ENCODE assay signal across 8 mouse cellular contexts in genomic region chr2:158130391-158130986, GRCm38 (mm10). TPM values are rescaled to one million over a fixed set of nuclear protein-coding genes. Genes with fewer than 3 reads are reported as not detected.
A peak's percentile ranks its signal among the peaks of the same experiment; 100 is the strongest.
DNase-seq lines count a peak whose midpoint lies in the region; ATAC-seq and TF ChIP-seq lines count a peak whose summit lies in the region.

No protein-coding gene starts in this region.

- peak; percentile 41 to 63 for DNase-seq in cerebellum, adult 2 months
- DNase-seq in heart, adult 2 months = peak; percentile 82 to 83
- DNase-seq in mesoderm, embryonic 11.5 days (ENCODE audit: low read depth, low spot score) = peak; percentile 77

- peak overlapping the region; percentile 6; the same call in 1 of the 2 replicates for H3K9ac ChIP-seq in heart, adult 2 months (ENCODE audit: low read depth, low read length)
- H3K9ac ChIP-seq in kidney, embryonic 16.5 days (replicated peaks; ENCODE audit: low read length) = peak overlapping the region; percentile 13; the same call in 1 of the 2 replicates

- peaks cover 89% of the 10 kb centered on the region for H3K27me3 ChIP-seq in megakaryocyte, embryonic 14.5 days (replicated peaks)
- no peaks in the 10 kb centered on the region for H3K27me3 ChIP-seq in cerebellum, adult 2 months (ENCODE audit: control insufficient read depth, insufficient read depth, low read length)
- no peaks in the 10 kb centered on the region for H3K27me3 ChIP-seq in heart, adult 2 months (ENCODE audit: control insufficient read depth, insufficient read depth, low read length)
- no peaks in the 10 kb centered on the region for H3K27me3 ChIP-seq in kidney, embryonic 16.5 days (ENCODE audit: insufficient read depth, low read length)

- intact Hi-C loops in heart, adult 2 months (cut with DNase I) = no loop called here

- peaks cover 7% of the 10 kb centered on the region for H3K9me3 ChIP-seq in megakaryocyte, embryonic 14.5 days
- H3K9me3 ChIP-seq in kidney, embryonic 16.5 days (ENCODE audit: low read length) = no peaks in the 10 kb centered on the region

- H3K4me1 ChIP-seq in megakaryocyte, embryonic 14.5 days = peaks cover 42% of the 10 kb centered on the region
- H3K4me1 ChIP-seq in cerebellum, adult 2 months (ENCODE audit: control insufficient read depth, insufficient read depth, low read length) = peaks cover 21% of the 10 kb centered on the region
- H3K4me1 ChIP-seq in heart, adult 2 months (ENCODE audit: control insufficient read depth, insufficient read depth, low read length) = peaks cover 43% of the 10 kb centered on the region
- peaks cover 18% of the 10 kb centered on the region for H3K4me1 ChIP-seq in kidney, embryonic 16.5 days (ENCODE audit: insufficient read depth, low read length)

- H3K4me3 ChIP-seq in megakaryocyte, embryonic 14.5 days (replicated peaks) = peak overlapping the region; percentile 16
- H3K4me3 ChIP-seq in cerebellum, adult 2 months (replicated peaks; ENCODE audit: insufficient read depth, low read depth, low read length) = no peak overlapping the region
- no peak overlapping the region for H3K4me3 ChIP-seq in heart, adult 2 months
- no peak overlapping the region for H3K4me3 ChIP-seq in kidney, embryonic 16.5 days (ENCODE audit: low read length)

- WGBS in cerebellum, adult 2 months = 33% methylated on average over 5 of the region's 5 CpGs
- 31% methylated on average over 5 of the region's 5 CpGs for WGBS in heart, adult 2 months
- 41% methylated on average over 5 of the region's 5 CpGs for WGBS in kidney, embryonic 16.5 days

- H3K27ac ChIP-seq in cerebellum, adult 2 months (ENCODE audit: insufficient read depth, low read length) = no peak overlapping the region
- H3K27ac ChIP-seq in heart, adult 2 months = peak overlapping the region; percentile 73
- H3K27ac ChIP-seq in kidney, embryonic 16.5 days (ENCODE audit: low read length) = peak overlapping the region; percentile 57; the same call in 1 of the 2 replicates

- no peaks in the 10 kb centered on the region for H3K79me2 ChIP-seq in heart, adult 2 months (replicated peaks; ENCODE audit: control insufficient read depth, insufficient read depth, low read length)

- ATAC-seq in megakaryocyte, adult 5-6 weeks (ENCODE audit: poor library complexity, severe bottlenecking) = no peak
- peak; percentile 50; the same call in 1 of the 2 replicates for ATAC-seq in kidney, embryonic 16.5 days (ENCODE audit: low FRiP score, low TSS enrichment)
- ATAC-seq in frontal cortex, adult (ENCODE audit: low TSS enrichment) = no peak
- no peak for ATAC-seq in erythroblast, adult 5-6 weeks (replicated peaks; ENCODE audit: low FRiP score, poor library complexity, severe bottlenecking)

- no peak overlapping the region for H3K4me2 ChIP-seq in kidney, embryonic 16.5 days (replicated peaks; ENCODE audit: low read depth, low read length)

- no peak for TF ChIP-seq POLR2A in cerebellum, adult 2 months (IDR thresholded peaks at IDR 0.05; ENCODE audit: borderline replicate concordance, insufficient read depth, low read length)
- no peak; the same call in 1 of the 2 replicates for TF ChIP-seq POLR2A in heart, adult 2 months (IDR thresholded peaks at IDR 0.05; ENCODE audit: insufficient read depth, low read depth, low read length)

- peaks cover 8% of the 10 kb centered on the region for H3K36me3 ChIP-seq in megakaryocyte, embryonic 14.5 days (replicated peaks; ENCODE audit: low read length)
- H3K36me3 ChIP-seq in heart, adult 2 months (ENCODE audit: control insufficient read depth, insufficient read depth, low read length) = peaks cover 45% of the 10 kb centered on the region
- 0 out of 2 replicates have a peak, but pooled peaks cover 5% of the 10 kb centered on the region for H3K36me3 ChIP-seq in kidney, embryonic 16.5 days (ENCODE audit: insufficient read depth, low read length)

- no peak for TF ChIP-seq CTCF in cerebellum, adult 2 months (IDR thresholded peaks at IDR 0.05; ENCODE audit: borderline replicate concordance, insufficient read depth, low read depth, low read length)
- no peak for TF ChIP-seq CTCF in heart, adult 2 months (IDR thresholded peaks at IDR 0.05)

- TF ChIP-seq EP300 in heart, adult 2 months (IDR thresholded peaks at IDR 0.05; ENCODE audit: insufficient read depth, low read depth, low read length) = peak; percentile 83

RNA-seq across cellular contexts. Expression of gene Tgm2, which starts 15.7 kb away (rescaled TPM):
- polyA plus RNA-seq in megakaryocyte, embryonic 14.5 days (2012; ENCODE audit: insufficient read depth, low replicate concordance) = 5.6 TPM in 1 of 2 replicates, not detected in the other
- total RNA-seq in megakaryocyte, adult 5-6 weeks (2015) = 0.71 and 1.0 TPM in 2 replicates
- 2.1 and 2.6 TPM in 2 replicates for total RNA-seq in megakaryocyte, adult 5-6 weeks (2017)
- 7.8 TPM in 2 replicates for polyA plus RNA-seq in cerebellum, adult 2 months (2012; rRNA removed)
- 100 to 1,000 TPM; 270 to 286 TPM for total RNA-seq in heart, adult 2 months (2021)
- polyA plus RNA-seq in heart, adult 2 months (2012; rRNA removed) = 155 and 205 TPM in 2 replicates
- polyA plus RNA-seq in kidney, embryonic 16.5 days (2015; fragmentation: Nextera tagmentation; extraction: Ambion mirVana) = 41.6 and 48.3 TPM in 2 replicates
- total RNA-seq in erythroblast, adult 5-6 weeks (2015; ENCODE audit: low replicate concordance) = 2.1 and 3.8 TPM in 2 replicates
- 6.6 and 9.6 TPM in 2 replicates for total RNA-seq in erythroblast, adult 5-6 weeks (2017; ENCODE audit: low replicate concordance)
